18 mouse cellular contexts compared by ENCODE assay signal in genomic region chr2:71626404-71626803, GRCm38 (mm10).
DNase-seq lines count a peak whose midpoint lies in the region; ATAC-seq and TF ChIP-seq lines count a peak whose summit lies in the region.
"Had no signal": no experiment of that assay in that cellular context is flagged by ENCODE, and none has a peak within 500 bp of the region (broad histone marks: within the 10 kb centered on the region; RNA-seq: fewer than 3 reads in every experiment).

No protein-coding gene starts in this region.

- WGBS in forebrain, embryonic 14.5 days, result 71% methylated on average over 12 of the region's 12 CpGs
- WGBS in forebrain, embryonic 16.5 days, result 73% methylated on average over 12 of the region's 12 CpGs
- 64% methylated on average over 12 of the region's 12 CpGs for WGBS in midbrain, embryonic 12.5 days
- 66% methylated on average over 12 of the region's 12 CpGs for WGBS in midbrain, embryonic 11.5 days
- 62% methylated on average over 12 of the region's 12 CpGs for WGBS in midbrain, embryonic 13.5 days
- WGBS in stomach, postnatal 0 days, result 49% methylated on average over 12 of the region's 12 CpGs
- 61% methylated on average over 12 of the region's 12 CpGs for WGBS in heart, embryonic 11.5 days (ENCODE audit: insufficient replicate concordance)

- H3K36me3 ChIP-seq in forebrain, embryonic 14.5 days (ENCODE audit: control insufficient read depth, insufficient read depth, low read length), result no peaks in the 10 kb centered on the region
- H3K36me3 ChIP-seq in forebrain, embryonic 16.5 days (ENCODE audit: control insufficient read depth, insufficient read depth), result no peaks in the 10 kb centered on the region
- H3K36me3 ChIP-seq in midbrain, embryonic 12.5 days, result no peaks in the 10 kb centered on the region
- no peaks in the 10 kb centered on the region for H3K36me3 ChIP-seq in midbrain, embryonic 11.5 days (ENCODE audit: control insufficient read depth, insufficient read depth, low read length)
- H3K36me3 ChIP-seq in midbrain, embryonic 13.5 days, result no peaks in the 10 kb centered on the region
- H3K36me3 ChIP-seq in stomach, postnatal 0 days (ENCODE audit: control insufficient read depth, insufficient read depth, low read length), result no peaks in the 10 kb centered on the region
- no peaks in the 10 kb centered on the region for H3K36me3 ChIP-seq in heart, embryonic 11.5 days (ENCODE audit: control insufficient read depth, insufficient read depth, low read length)
- H3K36me3 ChIP-seq: embryonic facial prominence, embryonic 13.5 days; heart, embryonic 10.5 days; liver, embryonic 13.5 days had no signal

- H3K4me1 ChIP-seq in forebrain, embryonic 14.5 days (ENCODE audit: control insufficient read depth, insufficient read depth, low read length), result peaks cover 49% of the 10 kb centered on the region
- H3K4me1 ChIP-seq in forebrain, embryonic 16.5 days (replicated peaks; ENCODE audit: control insufficient read depth, insufficient read depth, low read length), result peaks cover 42% of the 10 kb centered on the region
- H3K4me1 ChIP-seq in midbrain, embryonic 12.5 days, result peaks cover 51% of the 10 kb centered on the region
- peaks cover 18% of the 10 kb centered on the region for H3K4me1 ChIP-seq in midbrain, embryonic 11.5 days (ENCODE audit: control insufficient read depth, insufficient read depth, low read length)
- peaks cover 51% of the 10 kb centered on the region for H3K4me1 ChIP-seq in midbrain, embryonic 13.5 days (replicated peaks)
- no peaks in the 10 kb centered on the region for H3K4me1 ChIP-seq in stomach, postnatal 0 days (replicated peaks; ENCODE audit: control insufficient read depth, insufficient read depth)
- no peaks in the 10 kb centered on the region; the same call in none of the 2 replicates for H3K4me1 ChIP-seq in heart, embryonic 11.5 days (ENCODE audit: control insufficient read depth, insufficient read depth, low read length)

- no peak for TF ChIP-seq EP300 in stomach, postnatal 0 days (optimal IDR thresholded peaks at IDR 0.05)

- no peak overlapping the region for H3K4me2 ChIP-seq in forebrain, embryonic 14.5 days (ENCODE audit: low read length)
- no peak overlapping the region for H3K4me2 ChIP-seq in forebrain, embryonic 16.5 days (ENCODE audit: low read length)
- no peak overlapping the region for H3K4me2 ChIP-seq in midbrain, embryonic 12.5 days (replicated peaks)
- H3K4me2 ChIP-seq in midbrain, embryonic 11.5 days, result no peak overlapping the region
- no peak overlapping the region for H3K4me2 ChIP-seq in midbrain, embryonic 13.5 days (replicated peaks)
- 0 out of 2 replicates have a peak overlapping the region, but pooled peaks have one; percentile 27 for H3K4me2 ChIP-seq in stomach, postnatal 0 days (replicated peaks; ENCODE audit: low read depth)
- no peak overlapping the region for H3K4me2 ChIP-seq in heart, embryonic 11.5 days
- H3K4me2 ChIP-seq: embryonic facial prominence, embryonic 13.5 days; liver, embryonic 13.5 days had no signal

- no peaks in the 10 kb centered on the region for H3K27me3 ChIP-seq in forebrain, embryonic 14.5 days (replicated peaks; ENCODE audit: control insufficient read depth, insufficient read depth, low read length)
- H3K27me3 ChIP-seq in forebrain, embryonic 16.5 days (replicated peaks; ENCODE audit: control insufficient read depth, insufficient read depth, low read length), result no peaks in the 10 kb centered on the region
- H3K27me3 ChIP-seq in midbrain, embryonic 12.5 days, result peaks cover 23% of the 10 kb centered on the region; the same call in 1 of the 2 replicates
- no peaks in the 10 kb centered on the region; the same call in 1 of the 2 replicates for H3K27me3 ChIP-seq in midbrain, embryonic 11.5 days (ENCODE audit: control insufficient read depth, insufficient read depth, low read length)
- peaks cover 5% of the 10 kb centered on the region; the same call in 1 of the 2 replicates for H3K27me3 ChIP-seq in midbrain, embryonic 13.5 days
- no peaks in the 10 kb centered on the region for H3K27me3 ChIP-seq in stomach, postnatal 0 days (ENCODE audit: control insufficient read depth, insufficient read depth, low read length)
- H3K27me3 ChIP-seq in heart, embryonic 11.5 days (ENCODE audit: control insufficient read depth, insufficient read depth, low read length), result 0 out of 2 replicates have a peak, but pooled peaks cover 5% of the 10 kb centered on the region

- no peak overlapping the region for H3K9ac ChIP-seq in forebrain, embryonic 14.5 days (ENCODE audit: low read length)
- no peak overlapping the region for H3K9ac ChIP-seq in forebrain, embryonic 16.5 days (replicated peaks; ENCODE audit: low read depth, low read length)
- no peak overlapping the region for H3K9ac ChIP-seq in midbrain, embryonic 12.5 days (replicated peaks)
- H3K9ac ChIP-seq in midbrain, embryonic 11.5 days (ENCODE audit: low read length), result no peak overlapping the region
- no peak overlapping the region for H3K9ac ChIP-seq in midbrain, embryonic 13.5 days (replicated peaks)
- no peak overlapping the region for H3K9ac ChIP-seq in stomach, postnatal 0 days (ENCODE audit: low read length)
- H3K9ac ChIP-seq in heart, embryonic 11.5 days (ENCODE audit: low read depth, low read length), result no peak overlapping the region
- H3K9ac ChIP-seq: embryonic facial prominence, embryonic 13.5 days; liver, embryonic 13.5 days had no signal

- no peak for DNase-seq in forebrain, embryonic 14.5 days (ENCODE audit: low spot score)
- DNase-seq in midbrain, embryonic 11.5 days (ENCODE audit: low spot score, missing footprints), result no peak
- peak; percentile 70 for DNase-seq in stomach, postnatal 0 days (ENCODE audit: low spot score)
- DNase-seq in left cerebral cortex, adult 11 months (ENCODE audit: low spot score), result no peak
- DNase-seq: B cell, adult 2 months; cerebellum, postnatal 36 days; gastrocnemius, postnatal 14 days; heart, postnatal 4 days; kidney, postnatal 4 days; liver, embryonic 13.5 days; lung, postnatal 10 days; thymus, adult 18-20 months had no signal

- no peak overlapping the region for H3K4me3 ChIP-seq in forebrain, embryonic 14.5 days (ENCODE audit: low read depth, low read length)
- H3K4me3 ChIP-seq in forebrain, embryonic 16.5 days (replicated peaks; ENCODE audit: low read length), result no peak overlapping the region
- no peak overlapping the region for H3K4me3 ChIP-seq in midbrain, embryonic 12.5 days
- H3K4me3 ChIP-seq in midbrain, embryonic 11.5 days (ENCODE audit: low read depth, low read length), result no peak overlapping the region
- no peak overlapping the region for H3K4me3 ChIP-seq in midbrain, embryonic 13.5 days (replicated peaks)
- no peak overlapping the region for H3K4me3 ChIP-seq in stomach, postnatal 0 days (ENCODE audit: low read depth, low read length)
- H3K4me3 ChIP-seq in heart, embryonic 11.5 days (ENCODE audit: low read depth, low read length), result no peak overlapping the region
- H3K4me3 ChIP-seq: embryonic facial prominence, embryonic 13.5 days; heart, embryonic 10.5 days; liver, embryonic 13.5 days had no signal

- H3K27ac ChIP-seq in forebrain, embryonic 14.5 days (ENCODE audit: low read depth, low read length), result peak overlapping the region; percentile 56; the same call in 1 of the 2 replicates
- no peak overlapping the region for H3K27ac ChIP-seq in forebrain, embryonic 16.5 days (ENCODE audit: low read length)
- 0 out of 2 replicates have a peak overlapping the region, but pooled peaks have one; percentile 10 for H3K27ac ChIP-seq in midbrain, embryonic 12.5 days (replicated peaks)
- H3K27ac ChIP-seq in midbrain, embryonic 11.5 days (ENCODE audit: low read depth, low read length), result no peak overlapping the region
- peak overlapping the region; percentile 59; the same call in 1 of the 2 replicates for H3K27ac ChIP-seq in midbrain, embryonic 13.5 days
- H3K27ac ChIP-seq in stomach, postnatal 0 days (replicated peaks), result no peak overlapping the region
- no peak overlapping the region for H3K27ac ChIP-seq in heart, embryonic 11.5 days (ENCODE audit: low read depth, low read length)
- H3K27ac ChIP-seq: embryonic facial prominence, embryonic 13.5 days; heart, embryonic 10.5 days; liver, embryonic 13.5 days had no signal

- H3K9me3 ChIP-seq in forebrain, embryonic 14.5 days (replicated peaks; ENCODE audit: control insufficient read depth, low read length), result no peaks in the 10 kb centered on the region
- H3K9me3 ChIP-seq in forebrain, embryonic 16.5 days (ENCODE audit: control insufficient read depth, low read length), result no peaks in the 10 kb centered on the region
- no peaks in the 10 kb centered on the region for H3K9me3 ChIP-seq in midbrain, embryonic 12.5 days
- H3K9me3 ChIP-seq in midbrain, embryonic 11.5 days (ENCODE audit: control insufficient read depth, low read length), result no peaks in the 10 kb centered on the region
- H3K9me3 ChIP-seq in midbrain, embryonic 13.5 days, result no peaks in the 10 kb centered on the region
- no peaks in the 10 kb centered on the region for H3K9me3 ChIP-seq in stomach, postnatal 0 days (ENCODE audit: control insufficient read depth, low read length)
- no peaks in the 10 kb centered on the region for H3K9me3 ChIP-seq in heart, embryonic 11.5 days (replicated peaks; ENCODE audit: control insufficient read depth, low read length)
- H3K9me3 ChIP-seq: embryonic facial prominence, embryonic 13.5 days; heart, embryonic 10.5 days; liver, embryonic 13.5 days had no signal

- no peak for ATAC-seq in forebrain, embryonic 14.5 days
- no peak for ATAC-seq in forebrain, embryonic 16.5 days
- no peak for ATAC-seq in midbrain, embryonic 12.5 days (ENCODE audit: low FRiP score, low read depth)
- ATAC-seq in midbrain, embryonic 11.5 days (ENCODE audit: low FRiP score), result no peak
- no peak for ATAC-seq in midbrain, embryonic 13.5 days
- peak; percentile 59; the same call in 1 of the 2 replicates for ATAC-seq in stomach, postnatal 0 days (ENCODE audit: low FRiP score, low TSS enrichment)
- ATAC-seq in heart, embryonic 11.5 days (replicated peaks; ENCODE audit: insufficient number of reproducible peaks, low FRiP score, low TSS enrichment), result no peak

- TF ChIP-seq CTCF in stomach, postnatal 0 days (IDR thresholded peaks at IDR 0.05; ENCODE audit: low read depth), result no peak

Comparison
In these comparisons a context has a peak if more than half of its experiments do, and no peak if none do; other contexts are left out.
1. H3K27ac ChIP-seq: peak in forebrain, embryonic 14.5 days (single experiment), midbrain, embryonic 12.5 days (single experiment) and midbrain, embryonic 13.5 days (single experiment); none in forebrain, embryonic 16.5 days (single experiment), midbrain, embryonic 11.5 days (single experiment), stomach, postnatal 0 days (single experiment) and heart, embryonic 11.5 days (single experiment).